Mouse (Mus musculus) brain, embryonic 14.5 days (tissue): ENCODE measurements around the gene Ppp4r3b.

Experiments used
- CTCF ChIP-seq: fragments of 200-500 bp; IDR thresholded peaks from 2 replicates; pipeline ENCODE4 v1.5.1; 2012; ENCODE audit warnings: inconsistent platforms, mild to moderate bottlenecking, moderate library complexity, borderline replicate concordance; ENCODE audit not compliant: insufficient read depth, insufficient read length; ENCODE audit errors: extremely low read depth
- POLR2A ChIP-seq: fragments of 200-500 bp; IDR thresholded peaks from 2 replicates; pipeline ENCODE4 v1.6.1; 2012; ENCODE audit warnings: mild to moderate bottlenecking, inconsistent platforms, borderline replicate concordance; ENCODE audit not compliant: poor library complexity, insufficient read depth, insufficient read length, severe bottlenecking; ENCODE audit errors: extremely low read depth

GRCm38 (mm10) chr11:29209774-29210173, 37.1 kb downstream of the Ppp4r3b start:
- TF ChIP-seq CTCF: no peak
- TF ChIP-seq POLR2A: no peak
